Comparison of ENCODE assay signal across 14 mouse cellular contexts in the genomic region with DNA sequence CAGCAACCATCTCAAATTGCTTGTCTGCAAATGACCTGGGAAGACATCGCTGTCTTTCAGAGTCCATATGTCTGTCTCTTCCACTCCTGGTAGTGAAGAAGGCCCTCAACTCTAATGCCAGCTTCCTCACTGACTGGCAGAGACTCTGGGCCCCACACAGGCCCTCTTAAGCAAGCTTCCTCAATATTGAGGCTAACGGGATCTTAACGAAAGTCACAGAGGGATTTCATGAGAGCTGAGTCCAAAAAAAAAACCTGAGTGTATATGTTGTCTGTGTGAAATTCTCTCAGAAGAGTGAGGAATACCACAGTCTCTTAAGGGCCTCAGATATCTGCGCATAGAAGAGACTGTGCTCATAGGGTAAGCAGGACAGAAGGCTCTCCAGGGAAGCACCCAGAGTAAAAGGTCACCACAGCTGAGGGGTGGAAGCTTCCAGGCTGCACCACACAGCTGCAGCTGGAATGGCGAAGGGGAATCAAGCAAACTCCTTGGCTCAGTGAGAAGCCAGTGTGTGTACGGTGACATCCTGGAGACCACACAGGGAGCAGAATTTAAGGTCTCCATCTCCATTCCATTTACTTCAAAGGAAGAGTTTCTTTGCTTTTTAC. TPM values are rescaled to one million over a fixed set of nuclear protein-coding genes. Genes with fewer than 3 reads are reported as not detected.
A peak's percentile ranks its signal among the peaks of the same experiment; 100 is the strongest.
DNase-seq lines count a peak whose midpoint lies in the region; ATAC-seq and TF ChIP-seq lines count a peak whose summit lies in the region.
"Had no signal": no experiment of that assay in that cellular context is flagged by ENCODE, and none has a peak within 500 bp of the region (broad histone marks: within the 10 kb centered on the region; RNA-seq: fewer than 3 reads in every experiment).

No protein-coding gene starts in this region.

- no peaks in the 10 kb centered on the region for H3K4me1 ChIP-seq in limb, embryonic 12.5 days (replicated peaks)
- peaks cover 10% of the 10 kb centered on the region for H3K4me1 ChIP-seq in limb, embryonic 10.5 days
- 0 out of 2 replicates have a peak, but pooled peaks cover 18% of the 10 kb centered on the region for H3K4me1 ChIP-seq in heart, postnatal 0 days (ENCODE audit: control insufficient read depth, insufficient read depth)
- H3K4me1 ChIP-seq in small intestine, adult 2 months (ENCODE audit: control insufficient read depth, insufficient read depth, insufficient read length, low read length), result peaks cover 7% of the 10 kb centered on the region; the same call in 1 of the 2 replicates
- H3K4me1 ChIP-seq: embryonic facial prominence, embryonic 12.5 days had no signal

- peak; percentile 48 for DNase-seq in gastrocnemius, adult 18-20 months (ENCODE audit: low spot score)
- DNase-seq in gastrocnemius, postnatal 4 days (ENCODE audit: low spot score in 2 of 2), result no peak
- no peak for DNase-seq in limb, embryonic 10.5 days (ENCODE audit: low spot score)
- no peak for DNase-seq in heart, postnatal 0 days (ENCODE audit: low spot score)
- no peak for DNase-seq in natural killer cell, adult 2 months (ENCODE audit: low spot score in 2 of 2)
- DNase-seq: adrenal gland, postnatal 25 days; cerebellum, adult 9-10 months; thymus, postnatal 25 days had no signal

- no peak overlapping the region for H3K4me3 ChIP-seq in limb, embryonic 12.5 days (replicated peaks)
- no peak overlapping the region for H3K4me3 ChIP-seq in limb, embryonic 10.5 days
- no peak overlapping the region for H3K4me3 ChIP-seq in heart, postnatal 0 days (ENCODE audit: low read depth, low read length)
- H3K4me3 ChIP-seq in small intestine, adult 2 months (ENCODE audit: low read depth, low read length), result no peak overlapping the region
- H3K4me3 ChIP-seq: embryonic facial prominence, embryonic 12.5 days; myocyte had no signal

- ATAC-seq in limb, embryonic 12.5 days (ENCODE audit: insufficient number of reproducible peaks, insufficient read depth, low FRiP score, low TSS enrichment, low read depth), result no peak
- no peak for ATAC-seq in heart, postnatal 0 days (ENCODE audit: insufficient read depth, low read depth)
- no peak for ATAC-seq in erythroid progenitor cell, adult 5-6 weeks (replicated peaks; ENCODE audit: low FRiP score, poor library complexity, severe bottlenecking)
- ATAC-seq: forebrain, embryonic 14.5 days had no signal

- no peaks in the 10 kb centered on the region for H3K9me3 ChIP-seq in limb, embryonic 12.5 days
- no peaks in the 10 kb centered on the region for H3K9me3 ChIP-seq in limb, embryonic 10.5 days (replicated peaks)
- H3K9me3 ChIP-seq in heart, postnatal 0 days (replicated peaks; ENCODE audit: control insufficient read depth, low read length), result no peaks in the 10 kb centered on the region
- H3K9me3 ChIP-seq: embryonic facial prominence, embryonic 12.5 days had no signal

- H3K27me3 ChIP-seq in limb, embryonic 12.5 days, result no peaks in the 10 kb centered on the region
- H3K27me3 ChIP-seq in limb, embryonic 10.5 days (ENCODE audit: low read depth, poor library complexity, severe bottlenecking), result no peaks in the 10 kb centered on the region
- no peaks in the 10 kb centered on the region for H3K27me3 ChIP-seq in heart, postnatal 0 days (ENCODE audit: control insufficient read depth, insufficient read depth, low read length)
- no peaks in the 10 kb centered on the region for H3K27me3 ChIP-seq in small intestine, adult 2 months (ENCODE audit: control insufficient read depth, insufficient read depth, low read length)
- H3K27me3 ChIP-seq: embryonic facial prominence, embryonic 12.5 days had no signal

- H3K9ac ChIP-seq in limb, embryonic 12.5 days (replicated peaks), result no peak overlapping the region
- 0 out of 2 replicates have a peak overlapping the region, but pooled peaks have one; percentile 12 for H3K9ac ChIP-seq in heart, postnatal 0 days (replicated peaks; ENCODE audit: low read depth, low read length)
- H3K9ac ChIP-seq: embryonic facial prominence, embryonic 12.5 days had no signal

- peak overlapping the region; percentile 12; the same call in 1 of the 2 replicates for H3K27ac ChIP-seq in limb, embryonic 12.5 days
- H3K27ac ChIP-seq in limb, embryonic 10.5 days, result no peak overlapping the region
- peak overlapping the region; percentile 58 for H3K27ac ChIP-seq in heart, postnatal 0 days (ENCODE audit: low read depth)
- peak overlapping the region; percentile 67 for H3K27ac ChIP-seq in small intestine, adult 2 months (ENCODE audit: insufficient read depth, low read depth, low read length)
- H3K27ac ChIP-seq: embryonic facial prominence, embryonic 12.5 days had no signal

- WGBS in limb, embryonic 12.5 days, result 74% methylated on average over 6 of the region's 6 CpGs
- 83% methylated on average over 6 of the region's 6 CpGs for whole genome bisulfite sequencing in limb, embryonic 10.5 days
- WGBS in heart, postnatal 0 days, result 72% methylated on average over 6 of the region's 6 CpGs
- WGBS in small intestine, adult 2 months, result 86% methylated on average over 6 of the region's 6 CpGs

- no peak for TF ChIP-seq EP300 in heart, postnatal 0 days (IDR thresholded peaks at IDR 0.05; ENCODE audit: low read depth)

- no peak overlapping the region for H3K4me2 ChIP-seq in limb, embryonic 12.5 days
- H3K4me2 ChIP-seq in heart, postnatal 0 days (ENCODE audit: low read depth, low read length), result no peak overlapping the region
- H3K4me2 ChIP-seq: embryonic facial prominence, embryonic 12.5 days had no signal

- TF ChIP-seq CTCF in heart, postnatal 0 days (IDR thresholded peaks at IDR 0.05; ENCODE audit: low read depth), result no peak
- TF ChIP-seq CTCF in small intestine, adult 2 months (IDR thresholded peaks at IDR 0.05; ENCODE audit: extremely low read depth, insufficient read length, insufficient replicate concordance, low read depth, low read length), result no peak

- H3K36me3 ChIP-seq in limb, embryonic 12.5 days, result peaks cover 88% of the 10 kb centered on the region
- H3K36me3 ChIP-seq in limb, embryonic 10.5 days, result peaks cover 71% of the 10 kb centered on the region
- H3K36me3 ChIP-seq in heart, postnatal 0 days (replicated peaks; ENCODE audit: control insufficient read depth, insufficient read depth, low read length), result peaks cover 86% of the 10 kb centered on the region
- peaks cover 85% of the 10 kb centered on the region for H3K36me3 ChIP-seq in small intestine, adult 2 months (ENCODE audit: control insufficient read depth, insufficient read depth, low read length)

- TF ChIP-seq POLR2A in small intestine, adult 2 months (IDR thresholded peaks at IDR 0.05; ENCODE audit: low read depth, low read length), result no peak

RNA-seq across cellular contexts. Expression of a gene that starts 18.8 kb away (rescaled TPM):
- 100 to 1,000 TPM in 1 of 2 experiments, 10 to 100 TPM in 1; 98.9 to 187 TPM for total RNA-seq in gastrocnemius, adult 18-20 months (2021)
- total RNA-seq in gastrocnemius, postnatal 4 days (2021), result 10 to 100 TPM; 26.2 to 33.7 TPM
- 31.0 and 36.4 TPM in 2 replicates for polyA plus RNA-seq in limb, embryonic 12.5 days (2016; fragmentation: Nextera tagmentation; extraction: Ambion mirVana)
- 52.0 and 60.7 TPM in 2 replicates for polyA plus RNA-seq in limb, embryonic 10.5 days (2016; fragmentation: Nextera tagmentation; extraction: Ambion mirVana)
- 114 and 243 TPM in 2 replicates for total RNA-seq in heart, postnatal 0 days (2014; rRNA removed; ENCODE audit: low replicate concordance)
- polyA plus RNA-seq in heart, postnatal 0 days (2015; fragmentation: Nextera tagmentation; extraction: Ambion mirVana), result 788 and 904 TPM in 2 replicates
- 52.2 and 90.3 TPM in 2 replicates for polyA plus RNA-seq in small intestine, adult 2 months (2012; rRNA removed)
- 15.5 and 29.3 TPM in 2 replicates for total RNA-seq in erythroid progenitor cell, adult 5-6 weeks (2015; ENCODE audit: low replicate concordance)
- total RNA-seq in erythroid progenitor cell, adult 5-6 weeks (2017; ENCODE audit: low replicate concordance), result 0.30 and 2.4 TPM in 2 replicates

RNA-seq across cellular contexts. Expression of a gene that starts 41.6 kb away (rescaled TPM):
- 10 to 100 TPM; 35.9 to 36.3 TPM for total RNA-seq in gastrocnemius, adult 18-20 months (2021)
- total RNA-seq in gastrocnemius, postnatal 4 days (2021), result 10 to 100 TPM; 44.4 to 51.3 TPM
- polyA plus RNA-seq in limb, embryonic 12.5 days (2016; fragmentation: Nextera tagmentation; extraction: Ambion mirVana), result 17.5 and 18.0 TPM in 2 replicates
- polyA plus RNA-seq in limb, embryonic 10.5 days (2016; fragmentation: Nextera tagmentation; extraction: Ambion mirVana), result 10.0 and 14.0 TPM in 2 replicates
- total RNA-seq in heart, postnatal 0 days (2014; rRNA removed; ENCODE audit: low replicate concordance), result 16.6 and 19.9 TPM in 2 replicates
- polyA plus RNA-seq in heart, postnatal 0 days (2015; fragmentation: Nextera tagmentation; extraction: Ambion mirVana), result 19.7 and 22.7 TPM in 2 replicates
- 47.9 and 122 TPM in 2 replicates for polyA plus RNA-seq in small intestine, adult 2 months (2012; rRNA removed)
- 6.3 and 7.9 TPM in 2 replicates for total RNA-seq in erythroid progenitor cell, adult 5-6 weeks (2015; ENCODE audit: low replicate concordance)
- total RNA-seq in erythroid progenitor cell, adult 5-6 weeks (2017; ENCODE audit: low replicate concordance), result 3.3 and 8.7 TPM in 2 replicates

RNA-seq across cellular contexts. Expression of a gene that starts 54.9 kb away (rescaled TPM):
- total RNA-seq in gastrocnemius, adult 18-20 months (2021), result 100 to 1,000 TPM; 192 to 203 TPM
- 100 to 1,000 TPM; 291 TPM for total RNA-seq in gastrocnemius, postnatal 4 days (2021)
- 678 and 697 TPM in 2 replicates for polyA plus RNA-seq in limb, embryonic 12.5 days (2016; fragmentation: Nextera tagmentation; extraction: Ambion mirVana)
- 550 and 645 TPM in 2 replicates for polyA plus RNA-seq in limb, embryonic 10.5 days (2016; fragmentation: Nextera tagmentation; extraction: Ambion mirVana)
- 704 and 779 TPM in 2 replicates for total RNA-seq in heart, postnatal 0 days (2014; rRNA removed; ENCODE audit: low replicate concordance)
- 923 and 965 TPM in 2 replicates for polyA plus RNA-seq in heart, postnatal 0 days (2015; fragmentation: Nextera tagmentation; extraction: Ambion mirVana)
- polyA plus RNA-seq in small intestine, adult 2 months (2012; rRNA removed), result 371 and 593 TPM in 2 replicates
- total RNA-seq in erythroid progenitor cell, adult 5-6 weeks (2015; ENCODE audit: low replicate concordance), result 138 and 146 TPM in 2 replicates
- 123 and 160 TPM in 2 replicates for total RNA-seq in erythroid progenitor cell, adult 5-6 weeks (2017; ENCODE audit: low replicate concordance)
